8 mouse cellular contexts compared by ENCODE assay signal in the genomic region with DNA sequence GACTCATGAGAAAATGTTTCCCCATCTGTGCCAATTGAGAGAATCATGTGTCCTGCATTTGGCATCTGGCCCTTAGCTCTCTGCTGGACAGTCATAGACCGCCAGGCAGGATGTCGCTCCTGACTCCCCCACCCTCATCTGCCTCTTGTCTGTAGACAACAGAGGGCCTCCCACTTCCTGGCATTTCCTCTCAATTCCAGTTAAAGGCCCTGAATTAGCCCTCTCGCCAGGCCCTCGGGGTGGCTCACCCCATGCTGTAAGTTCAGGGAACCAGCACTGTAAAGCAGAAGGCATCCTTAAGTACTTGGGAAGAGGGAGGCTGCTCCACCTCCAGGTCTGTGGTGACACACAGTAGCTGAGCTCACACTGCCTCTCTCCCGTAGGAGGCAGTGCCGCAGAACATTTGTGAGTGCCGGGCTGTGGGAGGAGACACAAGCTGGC. TPM values are rescaled to one million over a fixed set of nuclear protein-coding genes. Genes with fewer than 3 reads are reported as not detected.
DNase-seq lines count a peak whose midpoint lies in the region; TF ChIP-seq lines count a peak whose summit lies in the region.

No protein-coding gene starts in this region.

- H3K27ac ChIP-seq in bone marrow, adult 2 months (ENCODE audit: control insufficient read depth, insufficient read depth, low read depth, low read length, poor library complexity): 0 out of 2 replicates have a peak overlapping the region, but pooled peaks have one; percentile 12
- H3K27ac ChIP-seq in kidney, adult 2 months (ENCODE audit: insufficient read depth, low read depth, low read length): peak overlapping the region; percentile 52

- H3K36me3 ChIP-seq in kidney, adult 2 months (ENCODE audit: control insufficient read depth, insufficient read depth, low read length): no peaks in the 10 kb centered on the region

- TF ChIP-seq POLR2A in bone marrow, adult 2 months (IDR thresholded peaks at IDR 0.05; ENCODE audit: borderline replicate concordance, control insufficient read depth, low read depth, low read length): no peak
- no peak for TF ChIP-seq POLR2A in kidney, adult 2 months (IDR thresholded peaks at IDR 0.05; ENCODE audit: low read depth, low read length)

- no peaks in the 10 kb centered on the region for H3K4me1 ChIP-seq in bone marrow, adult 2 months (ENCODE audit: control insufficient read depth, insufficient read depth, low read length)
- peaks cover 3% of the 10 kb centered on the region; the same call in 1 of the 2 replicates for H3K4me1 ChIP-seq in kidney, adult 2 months (ENCODE audit: control insufficient read depth, insufficient read depth, low read length)

- no peaks in the 10 kb centered on the region for H3K27me3 ChIP-seq in kidney, adult 2 months (replicated peaks; ENCODE audit: control insufficient read depth, insufficient read depth, low read length)

- 40% methylated on average over 7 of the region's 7 CpGs for WGBS in bone marrow, adult 2 months
- 14% methylated on average over 7 of the region's 7 CpGs for WGBS in kidney, adult 2 months

- H3K4me3 ChIP-seq in bone marrow, adult 2 months (replicated peaks; ENCODE audit: control insufficient read depth, low read depth, low read length): no peak overlapping the region
- H3K4me3 ChIP-seq in kidney, adult 2 months (ENCODE audit: insufficient read depth, low read depth, low read length): no peak overlapping the region

- DNase-seq in layer of hippocampus, adult 18-20 months (ENCODE audit: low spot score in 2 of 2): peak; percentile 26 to 63
- DNase-seq in layer of hippocampus, adult 9-10 months (ENCODE audit: low spot score): no peak
- DNase-seq in heart, adult 18-20 months: peak; percentile 71 to 89
- peak; percentile 86 for DNase-seq in kidney, adult 2 months
- peak; percentile 68 for DNase-seq in liver
- peak; percentile 44 for DNase-seq in ovary, adult 18-20 months (ENCODE audit: low spot score)
- DNase-seq in B cell, adult 2 months: no peak

- peak; percentile 20; the same call in 1 of the 2 replicates for TF ChIP-seq CTCF in bone marrow, adult 2 months (IDR thresholded peaks at IDR 0.05; ENCODE audit: control insufficient read depth, insufficient read depth, low read length)
- TF ChIP-seq CTCF in kidney, adult 2 months (conservative IDR thresholded peaks at IDR 0.05; ENCODE audit: insufficient read depth, insufficient read length, low read depth, low read length): peak; percentile 74

RNA-seq across cellular contexts. Expression of a gene that starts 3.8 kb away (rescaled TPM):
- under 1 TPM; 0.89 to 0.99 TPM for total RNA-seq in layer of hippocampus, adult 18-20 months (2021)
- not detected in 2 replicates for polyA plus RNA-seq in bone marrow, adult 2 months (2011; ENCODE audit: insufficient read depth, insufficient read length, low replicate concordance, missing spikeins)
- total RNA-seq in heart, adult 18-20 months (2021): under 1 TPM in 1 of 2 experiments, not detected in 1; 0.10 TPM
- 0.88 and 1.1 TPM in 2 replicates for polyA plus RNA-seq in kidney, adult 2 months (2012; rRNA removed)

RNA-seq across cellular contexts. Expression of a gene that starts 6.9 kb away (rescaled TPM):
- total RNA-seq in layer of hippocampus, adult 18-20 months (2021): 10 to 100 TPM; 34.4 to 34.9 TPM
- polyA plus RNA-seq in bone marrow, adult 2 months (2011; ENCODE audit: insufficient read depth, insufficient read length, low replicate concordance, missing spikeins): 58.1 and 82.2 TPM in 2 replicates
- 10 to 100 TPM; 11.7 to 33.6 TPM for total RNA-seq in heart, adult 18-20 months (2021)
- polyA plus RNA-seq in kidney, adult 2 months (2012; rRNA removed): 26.8 and 29.3 TPM in 2 replicates

Comparison
In these comparisons a context has a peak if more than half of its experiments do, and no peak if none do; other contexts are left out.
1. DNase-seq: peak in layer of hippocampus, adult 18-20 months (2 of 2), heart, adult 18-20 months (2 of 2), kidney, adult 2 months (single experiment), liver (single experiment) and ovary, adult 18-20 months (single experiment); none in layer of hippocampus, adult 9-10 months (single experiment) and B cell, adult 2 months (0 of 2).